Mouse (Mus musculus) spleen, postnatal 10 days (tissue): ENCODE measurements around the gene Slc44a3.
A peak's percentile ranks its signal among the peaks of the same experiment; 100 is the strongest.

Experiments used
- DNase-seq, 2 experiments: peaks; one replicate each; pipeline ENCODE4 v3.0.0; 2021 to 2022; ENCODE audit warnings: low spot score in 2 of 2

Slc44a3 gene

GRCm38 (mm10) chr3:121532176-121532575 is at the start of gene Slc44a3:
Slc44a3 (minus strand) TSS chr3:121532404.
- DNase-seq = peak in 1 of 2 experiments; percentile 24

- DNase-seq = no peak
Observed at GRCm38 (mm10) chr3:121579880-121580549, 47.8 kb upstream of the Slc44a3 start.

DNA sequence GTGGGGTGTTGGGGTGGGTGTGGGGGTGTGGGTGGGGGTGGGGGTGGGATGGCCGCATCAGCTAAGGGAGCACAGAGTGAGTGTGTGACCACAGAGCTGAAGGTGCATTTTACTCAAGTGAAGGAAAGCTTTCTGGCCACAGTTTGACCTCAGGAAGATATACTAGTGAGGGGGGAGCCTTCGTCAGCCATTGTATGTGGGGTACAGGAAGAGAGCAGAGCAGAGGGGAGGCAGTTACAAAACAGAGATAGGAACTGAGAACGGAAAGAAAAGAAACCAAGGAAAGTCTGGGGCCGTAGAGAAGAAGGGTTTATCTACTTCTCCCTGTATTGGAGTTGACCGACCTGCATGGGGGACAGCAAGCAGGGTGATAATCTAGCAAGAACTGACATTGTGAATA is 47.2 kb upstream of the Slc44a3 start:
- no peak for DNase-seq

- DNase-seq = no peak
Observed at GRCm38 (mm10) chr3:121578706-121579105, 46.5 kb upstream of the Slc44a3 start.

- DNase-seq = no peak
Observed at GRCm38 (mm10) chr3:121577641-121578040, 45.4 kb upstream of the Slc44a3 start.

DNA sequence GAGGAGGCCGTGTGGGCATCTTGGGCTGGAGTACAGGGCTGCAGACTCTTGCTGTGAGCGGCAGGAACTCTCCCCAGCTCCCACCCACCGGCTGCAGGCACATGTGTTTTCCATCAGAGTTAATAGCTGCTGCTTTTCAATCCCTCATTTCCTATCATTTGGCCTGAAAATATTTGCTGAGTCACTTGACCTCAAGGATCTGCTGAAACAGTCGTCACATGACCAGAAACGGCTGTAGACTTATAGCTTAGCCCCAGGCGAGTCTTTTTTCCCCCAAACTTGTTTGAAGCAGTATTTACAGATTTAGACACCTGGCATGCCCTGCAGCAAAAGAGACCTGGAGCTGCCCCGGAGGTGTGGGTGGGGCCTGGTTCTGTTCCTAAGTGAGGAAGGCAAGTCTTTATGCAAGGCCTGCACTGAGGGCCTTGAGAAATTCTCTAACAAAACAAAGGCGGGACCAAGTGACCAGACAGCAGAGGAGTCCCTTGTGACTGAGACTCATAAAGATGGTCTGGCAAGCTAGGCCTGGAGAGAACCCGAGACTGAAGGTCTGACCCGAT is 44.9 kb upstream of the Slc44a3 start:
- no peak for DNase-seq

- DNase-seq = no peak
Observed at GRCm38 (mm10) chr3:121576367-121576766, 44.2 kb upstream of the Slc44a3 start.

DNA sequence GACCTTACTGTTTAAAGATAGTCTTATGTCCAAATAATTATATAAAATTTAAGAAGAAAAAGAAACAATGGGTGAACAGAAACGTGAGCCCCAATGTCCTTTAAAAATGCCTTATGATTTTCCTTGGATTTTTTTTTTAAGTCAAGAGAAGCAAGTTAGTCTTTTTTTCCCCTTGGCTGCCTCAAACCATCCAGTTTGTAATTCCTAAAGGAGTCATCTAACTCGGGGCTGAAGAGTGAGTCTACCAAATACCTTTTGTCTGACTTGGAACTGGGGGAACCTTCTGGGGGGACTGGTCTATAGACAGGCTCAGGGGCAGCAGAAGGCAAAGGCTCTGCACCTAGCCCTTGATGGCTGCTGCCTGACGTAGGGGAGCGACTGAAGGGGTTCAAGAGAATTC is 42.2 kb upstream of the Slc44a3 start:
- DNase-seq = no peak

GRCm38 (mm10) chr3:121573858-121574257 is 41.7 kb upstream of the Slc44a3 start:
- no peak for DNase-seq

GRCm38 (mm10) chr3:121571491-121571890 is 39.3 kb upstream of the Slc44a3 start:
- no peak for DNase-seq

GRCm38 (mm10) chr3:121570623-121571022 is 38.4 kb upstream of the Slc44a3 start:
- no peak for DNase-seq

GRCm38 (mm10) chr3:121569767-121570166 is 37.6 kb upstream of the Slc44a3 start:
- no peak for DNase-seq

GRCm38 (mm10) chr3:121569004-121569403 is 36.8 kb upstream of the Slc44a3 start:
- no peak for DNase-seq

- no peak for DNase-seq
Observed at GRCm38 (mm10) chr3:121567904-121568303, 35.7 kb upstream of the Slc44a3 start.

- no peak for DNase-seq
Observed at GRCm38 (mm10) chr3:121567337-121567900, 35.2 kb upstream of the Slc44a3 start.

- no peak for DNase-seq
Observed at GRCm38 (mm10) chr3:121566901-121567300, 34.7 kb upstream of the Slc44a3 start.

GRCm38 (mm10) chr3:121561803-121562202 is 29.6 kb upstream of the Slc44a3 start:
- no peak for DNase-seq

- DNase-seq = no peak
Observed at GRCm38 (mm10) chr3:121560115-121560865, 28.1 kb upstream of the Slc44a3 start.

- no peak for DNase-seq
Observed at GRCm38 (mm10) chr3:121559406-121560114, 27.4 kb upstream of the Slc44a3 start.

DNA sequence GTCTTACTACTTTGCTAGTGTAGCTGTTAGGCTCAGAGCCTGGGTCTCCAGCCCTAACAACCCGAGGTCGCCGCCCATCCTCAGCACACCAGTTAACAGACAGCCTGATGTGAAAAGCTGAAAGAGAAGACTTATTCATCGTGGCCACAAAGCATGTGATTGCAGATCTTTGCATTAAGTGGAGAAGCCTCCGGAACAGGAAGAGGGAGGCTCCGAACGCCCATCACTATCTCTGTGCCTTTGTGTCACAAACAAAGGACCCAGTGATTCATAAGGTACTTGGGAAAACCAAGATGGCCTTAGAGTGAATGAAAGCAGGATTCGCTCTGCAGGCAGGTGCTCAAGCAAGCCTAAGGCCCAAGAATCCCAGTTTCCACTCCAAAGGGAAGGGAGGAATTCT is 26.7 kb upstream of the Slc44a3 start:
- DNase-seq = no peak

- DNase-seq = no peak
Observed at GRCm38 (mm10) chr3:121556304-121556703, 24.1 kb upstream of the Slc44a3 start.

GRCm38 (mm10) chr3:121553294-121553693 is 21.1 kb upstream of the Slc44a3 start:
- no peak for DNase-seq
